Mouse (Mus musculus): ENCODE data around the gene H2-DMa.

Gene H2-DMa

DNA sequence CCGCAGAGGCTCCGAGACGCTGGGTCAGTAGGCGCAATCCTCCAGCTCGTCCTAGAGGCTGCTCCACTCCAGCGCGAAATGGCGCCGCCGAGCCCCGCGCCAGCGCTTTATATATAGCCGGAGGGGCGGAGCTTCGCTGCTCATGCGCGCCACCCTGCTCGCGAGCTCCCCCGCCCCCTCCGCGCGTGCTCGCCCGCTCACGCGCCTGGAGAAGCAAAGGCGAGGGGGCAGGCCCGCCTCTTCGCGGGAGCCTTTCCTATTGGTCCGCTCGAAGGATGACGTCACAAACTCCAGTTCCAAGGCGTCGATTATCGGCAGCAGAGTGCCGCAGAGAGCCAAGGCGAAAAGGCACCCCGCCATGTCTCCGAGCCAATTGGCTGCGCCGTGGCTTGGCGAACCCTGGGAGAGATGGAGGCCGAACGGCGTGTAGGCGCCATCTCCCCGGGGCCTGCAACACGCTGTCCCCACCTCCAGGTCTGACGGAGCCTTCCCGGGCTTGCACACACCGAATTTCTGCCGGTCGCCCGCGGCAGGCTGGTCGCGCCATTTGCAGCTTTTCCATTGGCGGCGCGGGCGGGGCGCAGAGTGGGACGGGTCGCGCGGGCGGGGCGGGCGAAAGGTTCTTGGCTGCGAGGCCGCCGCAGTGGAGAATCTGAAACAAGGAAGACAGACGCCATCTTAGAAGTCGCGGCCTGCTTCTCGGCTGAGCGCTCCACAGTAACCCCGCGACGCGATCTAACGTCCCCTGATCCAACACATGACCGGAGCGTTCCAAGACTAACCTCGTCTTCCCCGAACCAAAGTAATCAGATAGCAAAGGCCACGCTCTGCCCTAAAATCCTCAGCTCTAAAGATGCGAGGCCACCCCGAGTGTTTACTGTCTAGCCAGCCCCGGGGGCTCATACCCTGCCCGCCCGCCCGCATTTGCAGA lies at the start of gene H2-DMa:
TSS of gene H2-DMa (plus strand) at position 293 of the 931 bp plus-strand sequence.
- peak; percentile 97 for DNase-seq

DNA sequence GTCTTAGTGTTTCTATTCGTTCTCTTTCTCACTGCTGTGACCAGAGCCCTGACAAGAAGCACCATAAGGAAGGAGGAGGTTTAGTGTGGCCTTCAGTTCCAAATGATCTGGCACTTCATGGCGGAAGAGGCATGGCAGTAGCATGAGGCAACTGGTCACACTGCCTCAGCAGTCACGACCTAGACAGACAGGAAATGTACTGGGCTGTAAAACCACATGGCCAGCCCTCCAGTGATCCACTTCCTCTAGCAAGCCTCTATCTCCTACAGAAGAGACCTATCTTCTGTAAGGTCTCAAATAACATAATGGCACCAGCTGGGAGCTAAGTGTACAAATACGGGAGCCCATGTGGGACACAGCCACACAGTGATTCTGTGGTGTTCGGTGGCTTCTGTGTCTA lies 47.2 kb upstream of the H2-DMa start:
- no peak for DNase-seq

DNA sequence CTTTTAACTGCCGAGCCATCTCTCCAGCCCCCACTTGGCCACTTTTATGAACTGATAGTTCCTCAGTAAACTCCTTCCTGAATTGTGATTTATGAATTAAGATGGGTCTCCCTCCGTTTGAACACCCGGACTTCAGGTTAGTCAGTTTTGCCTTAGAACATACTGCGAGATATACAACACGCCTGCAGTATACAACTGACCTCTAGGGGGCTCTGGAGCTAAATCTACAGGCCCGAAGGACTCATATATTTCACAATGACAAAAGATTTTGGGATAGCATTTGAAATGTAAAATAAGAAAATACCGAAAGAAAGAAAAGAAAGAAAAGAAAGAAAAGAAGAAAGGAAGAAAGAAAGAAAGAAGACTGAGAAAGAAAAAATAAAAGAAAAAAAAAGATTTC lies 44.1 kb upstream of the H2-DMa start:
- peak; percentile 85 for DNase-seq

DNA sequence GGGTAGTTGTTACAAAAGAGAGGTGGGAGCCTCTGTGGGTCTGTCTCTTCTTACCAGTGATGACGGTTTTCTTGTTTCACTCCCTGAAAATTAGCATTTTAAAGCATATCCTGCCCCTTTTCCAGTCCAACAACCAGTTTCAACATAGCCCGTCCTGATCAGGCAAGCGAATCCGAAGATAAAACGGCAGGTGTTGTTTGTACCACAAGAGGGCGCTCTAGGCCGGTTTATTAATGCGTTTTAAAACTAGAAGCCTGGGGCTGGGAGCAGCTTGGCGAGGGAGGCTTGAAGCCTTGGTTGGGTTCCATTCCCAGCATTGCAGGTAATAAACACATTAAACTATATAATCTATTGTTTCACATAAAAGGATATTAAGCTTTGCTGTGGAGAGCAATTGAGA lies 41.8 kb upstream of the H2-DMa start:
- peak; percentile 83 for DNase-seq

DNA sequence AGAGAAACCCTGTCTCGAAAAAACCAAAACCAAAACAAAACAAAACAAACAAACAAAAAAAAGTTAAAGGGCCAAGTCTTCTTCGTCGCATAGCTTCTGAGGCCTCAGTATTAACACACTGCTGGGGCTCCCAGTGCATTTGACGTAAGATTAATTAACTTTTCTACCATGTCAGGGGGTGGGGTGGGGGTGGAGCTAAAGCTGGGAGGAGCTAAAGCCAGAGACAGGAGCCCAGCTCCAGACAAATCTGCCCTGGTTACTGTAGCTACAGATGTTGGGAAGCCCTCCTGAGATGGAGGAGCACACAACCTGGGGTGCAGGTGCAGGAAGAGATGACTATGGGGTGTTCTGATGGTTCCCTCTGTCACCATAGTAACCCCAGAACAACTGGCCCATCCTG lies 41.2 kb upstream of the H2-DMa start:
- no peak for DNase-seq

DNA sequence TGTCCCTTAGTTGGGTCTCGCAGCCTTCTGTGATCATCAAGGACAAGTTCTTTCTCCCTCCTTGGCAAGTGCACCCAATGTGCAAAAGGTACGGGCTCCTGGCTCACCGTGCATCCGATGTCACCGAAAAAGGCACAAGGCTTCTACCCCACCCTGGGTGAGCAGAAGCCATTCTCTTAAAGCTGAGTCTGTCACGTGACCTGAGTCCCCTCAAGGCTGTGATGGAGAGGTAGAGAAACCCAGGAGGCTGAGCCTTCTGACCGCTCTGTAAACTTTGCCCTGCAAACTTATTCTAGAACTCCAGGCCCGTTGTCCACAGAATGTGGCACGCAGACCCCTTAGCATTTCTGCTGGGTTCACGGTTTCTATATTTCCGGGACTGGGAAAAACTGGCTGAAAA lies 40.3 kb upstream of the H2-DMa start:
- no peak for DNase-seq

DNA sequence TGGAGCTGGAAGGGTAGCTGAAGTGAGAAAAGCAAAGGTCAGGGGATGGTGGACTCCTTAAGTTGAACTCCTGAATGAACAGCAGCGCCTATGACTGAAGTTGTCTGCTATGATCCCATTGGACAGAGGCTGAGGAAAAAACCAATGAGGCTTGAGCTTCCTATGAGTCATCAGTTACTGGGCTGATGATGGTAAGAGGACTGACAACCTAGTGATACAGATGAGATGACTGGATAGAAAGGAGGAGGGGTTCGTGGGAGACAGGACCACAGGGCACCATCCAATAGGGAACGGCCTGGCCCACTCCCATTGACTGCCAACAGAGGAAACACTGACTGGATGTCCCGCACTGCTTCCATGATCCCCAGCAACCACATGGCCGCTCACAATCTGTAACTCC lies 39.7 kb upstream of the H2-DMa start:
- peak; percentile 28 for DNase-seq

DNA sequence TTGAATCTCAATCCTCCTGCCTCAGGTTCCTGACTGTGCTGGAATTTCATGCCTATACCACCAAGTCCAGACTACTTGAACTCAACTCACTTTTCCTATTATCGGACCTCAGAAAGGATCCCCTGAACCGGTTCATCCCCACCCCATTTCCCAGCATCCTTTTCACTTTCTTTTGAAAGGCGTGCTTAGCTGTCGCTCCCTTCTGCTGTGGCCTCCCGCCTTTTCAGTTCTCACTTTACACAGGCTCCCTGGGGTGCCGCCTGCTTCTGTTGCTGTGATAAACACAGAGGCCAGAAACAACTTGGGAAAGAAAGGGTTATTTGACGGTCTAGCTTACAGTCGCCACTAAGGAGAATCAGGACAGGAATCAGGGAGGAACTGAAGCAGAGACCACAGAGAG lies 36.2 kb upstream of the H2-DMa start:
- DNase-seq = no peak

DNA sequence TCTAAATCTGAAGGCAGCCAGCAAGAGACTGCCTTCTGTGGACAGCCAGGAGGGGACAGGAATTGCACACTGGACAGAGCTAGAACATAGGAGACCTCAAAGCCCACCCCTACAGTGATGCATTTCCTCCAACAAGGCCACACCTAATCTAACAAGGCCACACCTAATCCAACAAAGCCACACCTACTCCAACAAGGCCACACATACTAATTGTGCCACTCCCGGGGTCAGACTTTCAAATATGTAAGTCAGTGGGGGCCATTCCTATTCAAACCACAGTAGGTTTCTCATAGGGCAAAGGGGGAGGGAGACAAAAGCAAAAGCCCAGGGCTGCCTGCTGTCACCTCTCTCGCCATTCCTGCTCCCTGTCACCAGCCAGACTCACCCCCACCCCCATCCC lies 32.0 kb upstream of the H2-DMa start:
- DNase-seq = no peak

DNA sequence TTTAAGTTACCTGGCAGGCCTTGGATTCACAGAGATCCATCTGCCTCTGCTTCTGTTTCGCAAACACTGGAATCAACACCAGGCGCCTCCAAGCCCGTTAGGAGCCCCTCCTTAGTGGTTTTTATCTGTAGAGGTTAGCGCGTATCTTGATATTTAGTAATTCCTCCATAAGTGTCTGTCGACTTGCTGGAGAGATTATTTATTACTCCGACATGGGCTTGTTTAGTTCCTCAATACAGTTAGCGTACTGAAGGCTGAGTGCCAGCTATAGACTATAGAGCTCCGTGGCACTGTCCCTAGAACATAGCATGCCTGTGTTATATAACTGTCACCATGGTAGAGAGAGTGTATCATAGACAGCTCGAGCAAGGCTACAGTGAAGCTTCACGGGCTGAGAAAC lies 31.2 kb upstream of the H2-DMa start:
- no peak for DNase-seq

DNA sequence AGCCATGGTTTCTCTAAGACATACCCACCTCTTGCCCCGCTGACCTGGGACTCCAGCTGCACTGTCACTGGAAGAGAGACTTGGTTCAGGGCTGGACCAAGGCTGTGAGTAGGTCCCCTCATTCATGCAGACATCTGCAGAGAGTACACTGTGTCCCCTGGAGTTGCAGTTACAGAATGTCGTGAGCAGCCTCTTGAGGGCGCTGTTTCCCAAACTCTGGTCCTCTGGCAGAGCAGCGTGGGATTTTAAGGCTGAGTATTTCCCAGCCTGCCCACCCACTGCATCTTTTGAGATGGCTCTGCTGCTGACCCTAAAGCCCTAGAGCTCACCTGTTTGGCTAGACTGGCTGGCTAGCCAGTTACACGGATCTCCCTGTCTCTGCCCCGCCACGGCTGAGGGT lies 28.4 kb upstream of the H2-DMa start:
- DNase-seq = no peak

DNA sequence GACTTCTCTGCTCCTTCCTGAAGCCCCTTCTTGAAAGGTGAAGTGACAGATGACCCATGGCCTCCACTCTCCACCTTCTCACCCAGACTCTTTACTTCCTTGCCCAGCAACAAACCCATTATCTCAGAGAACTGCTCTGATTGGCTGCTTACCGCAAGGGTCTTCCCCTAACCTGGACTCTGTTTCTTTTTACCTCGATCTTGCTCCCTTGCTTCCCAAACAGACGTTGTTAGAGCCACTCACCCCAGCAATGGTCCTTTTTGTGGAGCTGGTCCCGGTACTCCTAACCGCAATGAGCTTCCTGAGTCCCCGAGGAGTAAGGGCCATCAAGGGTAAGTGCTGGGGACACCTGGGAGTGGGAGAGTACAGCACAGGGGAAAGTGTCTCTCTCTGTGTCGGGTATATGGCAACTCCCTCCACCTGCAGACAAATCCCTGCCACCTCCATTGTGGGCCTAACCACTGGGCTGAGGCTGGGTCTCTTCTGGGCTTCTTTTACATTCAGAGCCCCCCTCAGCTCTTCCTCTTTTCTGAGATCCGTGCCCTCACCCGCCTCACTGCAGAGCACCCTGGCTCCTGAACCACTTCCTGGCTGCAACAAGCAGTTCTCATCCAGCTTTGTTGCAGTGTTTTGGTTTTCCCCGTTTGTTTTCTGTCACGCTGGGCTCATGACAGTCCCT lies 27.0 kb upstream of the H2-DMa start, which contains the start of gene H2-Oa:
TSS of gene H2-Oa (plus strand) at position 144 of the 679 bp plus-strand sequence.
- no peak for DNase-seq

DNA sequence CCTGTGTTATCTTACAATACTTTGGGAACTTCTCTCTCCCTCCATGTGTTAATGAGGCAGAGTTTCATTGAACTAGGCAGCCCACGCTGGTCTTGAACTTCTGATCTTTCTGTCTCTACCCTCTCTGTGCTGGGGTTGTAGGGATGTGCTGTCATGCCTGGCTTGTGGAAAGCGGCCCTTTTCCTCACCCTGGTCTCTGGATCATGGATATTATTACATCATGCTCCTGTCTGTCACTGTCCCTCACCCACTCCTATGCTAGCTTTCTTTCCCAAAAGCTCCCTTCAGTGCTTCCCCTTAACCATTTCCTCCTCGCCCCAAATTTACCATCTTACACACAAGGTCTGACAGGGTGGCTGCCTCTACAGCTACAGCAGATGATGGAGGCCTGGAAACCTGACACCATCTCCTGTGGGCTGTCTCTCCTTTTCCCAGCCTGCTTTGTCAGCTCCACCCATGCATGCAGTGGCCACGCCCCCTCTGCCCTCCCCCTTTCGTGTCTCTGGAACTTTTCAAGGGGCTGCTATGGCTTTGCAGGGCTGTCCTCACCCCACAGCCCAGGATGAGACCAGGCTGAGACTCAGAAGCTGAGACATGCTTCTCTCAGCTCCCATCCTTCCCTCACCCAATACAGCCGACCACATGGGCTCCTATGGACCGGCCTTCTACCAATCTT lies 26.0 kb upstream of the H2-DMa start:
- DNase-seq = no peak

DNA sequence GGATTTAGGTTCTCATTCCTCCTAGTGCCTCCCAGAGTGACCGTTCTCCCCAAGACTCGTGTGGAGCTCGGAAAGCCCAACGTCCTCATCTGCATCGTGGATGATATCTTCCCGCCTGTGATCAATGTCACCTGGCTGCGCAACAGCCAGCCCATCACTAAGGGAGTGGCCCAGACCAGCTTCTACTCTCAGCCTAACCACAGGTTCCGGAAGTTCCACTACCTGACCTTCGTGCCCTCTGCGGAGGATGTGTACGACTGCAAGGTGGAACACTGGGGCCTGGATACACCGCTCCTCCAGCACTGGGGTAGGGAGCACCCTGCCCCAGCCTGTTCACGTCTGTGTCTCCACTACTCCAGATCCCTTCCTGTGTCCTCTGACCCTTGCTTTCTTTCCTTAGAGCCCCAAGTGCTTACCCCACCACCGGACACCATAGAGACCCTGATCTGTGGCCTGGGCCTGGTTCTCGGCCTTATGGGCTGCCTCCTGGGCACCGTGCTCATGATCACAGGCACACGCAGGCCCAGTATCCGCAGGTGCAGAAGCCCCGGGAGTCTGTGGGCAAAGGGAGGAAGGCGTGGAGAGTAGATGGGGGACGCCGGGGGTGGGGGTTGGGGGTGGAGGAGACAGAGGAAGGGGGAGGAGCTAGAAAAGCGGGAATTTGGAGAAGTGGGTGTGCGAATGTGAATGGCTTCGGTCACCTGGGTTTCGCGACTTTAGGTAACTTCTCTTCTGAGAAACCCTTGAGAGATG lies 24.9 kb upstream of the H2-DMa start:
- DNase-seq = no peak

DNA sequence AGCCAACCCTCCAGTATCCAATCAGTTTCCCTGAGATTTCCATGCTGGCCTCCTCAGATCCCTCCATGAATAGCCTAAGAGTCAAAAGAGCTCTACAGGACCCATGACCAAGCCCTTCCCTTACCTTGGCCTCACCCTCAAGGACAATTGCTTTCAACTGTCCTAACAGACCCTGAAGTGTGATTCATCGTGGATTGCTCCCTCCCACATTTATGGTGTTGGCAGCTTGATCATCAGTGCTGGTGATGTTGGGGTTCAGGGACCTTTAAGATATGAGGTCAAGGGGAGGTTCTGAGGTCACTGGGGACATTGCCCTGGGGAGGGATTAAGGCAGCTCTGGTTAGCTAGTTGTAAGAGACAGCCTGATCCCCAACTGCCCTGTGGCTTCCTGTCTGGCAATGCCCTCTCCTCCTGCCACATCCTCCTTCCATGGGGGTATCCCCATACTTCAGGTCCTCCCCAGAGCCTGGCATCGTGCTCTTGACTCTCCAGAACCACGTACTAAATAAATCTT lies 22.8 kb upstream of the H2-DMa start:
- no peak for DNase-seq

DNA sequence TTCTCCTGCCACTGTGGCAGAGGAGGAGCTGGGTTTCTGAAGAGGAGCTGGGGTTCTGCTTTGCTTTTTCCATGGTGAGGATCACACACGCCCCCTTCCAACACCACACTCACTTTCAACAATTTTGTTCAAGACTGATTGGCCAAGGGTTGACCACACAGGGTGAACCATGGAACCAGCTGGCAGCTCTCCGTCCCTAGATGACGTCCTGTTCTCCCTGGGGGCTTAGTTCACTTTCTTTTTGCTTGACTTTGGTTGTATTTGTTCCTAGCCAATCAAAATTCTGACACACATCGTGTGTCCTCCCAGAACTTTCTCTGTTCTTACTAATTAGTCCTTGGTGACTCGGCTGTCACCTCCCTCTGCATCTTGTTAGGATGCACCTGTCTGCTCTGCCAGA lies 22.1 kb upstream of the H2-DMa start:
- no peak for DNase-seq

DNA sequence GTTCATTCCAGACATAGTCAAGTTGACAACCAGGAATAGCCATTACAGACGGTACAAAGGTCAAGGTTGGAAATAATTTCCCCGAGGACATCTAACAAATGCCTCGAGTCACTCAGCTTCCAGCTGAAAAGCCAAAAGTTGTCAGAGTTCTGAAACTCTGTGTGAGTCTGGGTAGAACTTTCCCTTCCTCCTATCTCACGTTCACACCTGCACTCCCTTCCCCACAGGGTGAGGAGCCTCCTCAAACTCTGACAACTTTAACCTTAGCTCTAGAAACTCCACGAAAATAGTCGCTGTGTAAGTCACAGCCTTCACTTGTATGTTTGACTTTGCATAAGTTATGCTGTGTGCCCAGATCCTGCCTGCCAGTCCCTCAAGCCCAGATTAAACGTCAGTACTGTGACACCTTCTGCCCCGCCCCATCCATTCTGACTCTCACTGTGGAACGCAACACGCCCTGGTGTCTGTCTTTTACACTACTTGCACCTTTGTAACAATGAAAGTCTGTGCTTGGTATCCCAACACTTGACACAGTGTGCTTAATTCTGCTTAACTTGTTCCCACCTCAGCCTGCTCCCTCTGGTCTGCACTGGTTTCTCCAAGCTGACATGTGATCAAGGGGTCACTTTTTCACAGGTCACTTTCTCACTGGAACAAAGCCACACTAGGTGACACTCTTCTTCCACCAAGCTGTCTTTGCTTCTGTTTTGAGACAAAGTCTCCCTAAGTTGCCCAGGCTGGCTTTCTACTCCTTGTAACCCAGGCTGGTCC lies 20.4 kb upstream of the H2-DMa start:
- no peak for DNase-seq

DNA sequence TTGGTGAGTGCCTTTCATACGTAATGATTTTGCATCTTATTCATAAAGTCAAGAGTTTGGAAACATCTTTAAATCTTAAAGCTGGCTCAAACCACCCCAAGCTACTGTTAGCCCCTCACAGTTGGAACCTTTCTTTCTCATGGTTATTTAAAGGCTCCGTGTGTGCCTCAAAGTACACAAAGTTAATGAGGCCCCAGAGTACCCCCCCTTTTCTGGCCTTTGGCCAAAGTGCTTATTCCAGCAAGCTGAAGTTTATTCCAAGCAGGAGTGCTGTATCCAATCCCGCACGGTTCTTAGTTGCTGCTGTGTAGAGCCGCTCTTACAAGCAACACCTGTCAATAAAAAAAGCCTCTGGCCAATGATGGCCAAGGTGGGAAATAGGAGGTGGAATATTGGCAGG lies 19.8 kb upstream of the H2-DMa start:
- no peak for DNase-seq

DNA sequence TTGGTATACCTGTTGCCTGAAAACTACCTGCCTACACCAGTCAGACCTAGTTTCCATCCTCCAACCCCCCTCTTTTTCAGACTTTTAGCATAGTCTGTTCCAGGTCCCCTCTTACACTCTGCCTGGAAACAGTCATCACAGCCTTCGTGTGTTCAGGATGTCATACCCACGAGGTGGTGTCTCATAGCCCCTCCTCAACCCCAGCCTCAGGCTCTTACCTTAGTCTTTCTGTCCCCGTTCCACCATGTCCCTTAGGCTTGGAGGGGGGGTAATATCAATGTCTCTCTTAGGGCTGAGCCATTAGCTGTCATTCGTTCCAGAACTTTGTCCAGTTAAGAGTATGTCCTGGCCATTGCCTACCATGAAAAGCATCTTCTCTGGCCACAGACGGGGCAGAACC lies 18.2 kb upstream of the H2-DMa start:
- DNase-seq = no peak

DNA sequence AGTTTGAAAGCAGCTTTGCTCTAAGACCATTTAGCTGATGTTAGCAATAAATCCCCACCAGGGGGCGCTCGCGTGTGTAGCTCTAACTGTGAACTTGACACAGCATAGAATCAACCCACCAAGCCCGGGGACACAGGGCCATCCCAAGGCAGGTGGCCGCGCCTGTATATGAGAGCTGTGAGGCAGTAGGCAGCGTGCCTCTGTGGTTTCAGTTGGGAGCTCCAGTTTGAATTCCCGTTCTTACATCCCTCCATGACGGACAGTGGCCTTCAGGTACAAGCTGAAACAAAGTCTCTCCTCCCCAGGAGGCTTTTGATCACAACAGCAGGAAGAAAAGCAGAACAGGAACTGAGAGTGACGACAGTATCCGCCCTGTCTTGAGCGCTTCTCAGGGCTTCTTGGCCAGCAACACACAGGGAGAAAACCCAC lies 17.7 kb upstream of the H2-DMa start:
- peak; percentile 98 for DNase-seq

DNA sequence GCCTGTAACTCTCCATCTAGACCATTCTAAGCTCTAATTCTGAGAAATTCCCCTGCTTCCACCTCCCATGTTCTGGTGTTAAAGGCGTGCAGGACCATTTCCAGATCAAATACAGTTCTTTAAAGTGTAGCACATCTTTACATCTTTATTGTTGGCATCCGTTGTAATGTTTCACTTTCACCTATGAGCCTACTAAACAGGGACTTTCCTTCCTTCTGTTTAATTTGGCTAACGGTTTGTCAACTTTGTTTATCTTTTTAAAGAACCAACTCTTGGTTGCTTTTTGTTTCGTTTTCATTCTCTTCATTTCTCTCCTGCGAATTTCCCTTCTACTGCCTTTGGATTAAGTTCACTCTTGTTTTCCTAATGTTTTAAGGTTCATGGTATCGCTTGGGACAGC lies 16.5 kb upstream of the H2-DMa start:
- no peak for DNase-seq

DNA sequence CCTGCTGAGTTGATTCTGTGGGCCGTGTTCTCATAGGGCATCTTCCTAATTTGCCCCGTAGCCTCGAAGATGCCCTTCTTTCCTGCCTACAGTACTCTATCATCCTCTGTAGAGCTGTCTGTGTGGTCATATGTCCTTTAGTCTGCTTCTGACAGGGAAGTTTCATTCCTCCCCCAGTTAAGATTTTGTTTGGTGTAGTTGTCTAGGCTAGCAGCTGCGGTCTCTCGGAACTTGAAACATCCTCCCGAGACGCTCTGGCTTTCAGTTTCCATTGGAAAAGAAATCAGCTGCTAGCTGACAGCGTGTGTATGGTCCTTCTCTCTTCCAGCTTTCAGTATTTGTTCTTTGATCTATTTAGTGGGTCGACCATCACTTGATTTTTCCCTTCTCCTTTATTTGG lies 14.5 kb upstream of the H2-DMa start:
- no peak for DNase-seq

All from lung, postnatal 14 days (tissue).